Mouse (Mus musculus) stomach, postnatal 0 days (tissue): ENCODE results near the gene Kcnc3.

ENCODE experiments used
- CTCF ChIP-seq: IDR thresholded peaks from 2 replicates; pipeline ENCODE4 v1.5.1; 2016; ENCODE audit warnings: antibody characterized with exemption, low read depth, mild to moderate bottlenecking, moderate library complexity
- EP300 ChIP-seq: optimal IDR thresholded peaks from 2 replicates; pipeline ENCODE3; 2016; ENCODE audit warnings: antibody characterized with exemption

GRCm38 (mm10) chr7:44587676-44588075 lies 2.8 kb upstream of the Kcnc3 start:
- TF ChIP-seq CTCF (no peak), EP300 (no peak)
